9 mouse cellular contexts compared by ENCODE assay signal in genomic region chr4:100885793-100886742, GRCm38 (mm10).
A peak's percentile ranks its signal among the peaks of the same experiment; 100 is the strongest.
DNase-seq lines count a peak whose midpoint lies in the region; ATAC-seq and TF ChIP-seq lines count a peak whose summit lies in the region.
"Had no signal": no experiment of that assay in that cellular context is flagged by ENCODE, and none has a peak within 500 bp of the region (broad histone marks: within the 10 kb centered on the region; RNA-seq: fewer than 3 reads in every experiment).

No protein-coding gene starts in this region.

- H3K9me3 ChIP-seq in kidney, embryonic 14.5 days (ENCODE audit: control insufficient read depth, low read length) = no peaks in the 10 kb centered on the region
- H3K9me3 ChIP-seq in liver, embryonic 16.5 days (replicated peaks; ENCODE audit: control insufficient read depth, low read length) = no peaks in the 10 kb centered on the region
- H3K9me3 ChIP-seq in neural tube, embryonic 13.5 days = no peaks in the 10 kb centered on the region

- H3K4me2 ChIP-seq in kidney, embryonic 14.5 days (replicated peaks; ENCODE audit: low read depth, low read length) = peak overlapping the region; percentile 11
- H3K4me2 ChIP-seq in liver, embryonic 16.5 days (ENCODE audit: low read depth, low read length) = no peak overlapping the region
- peak overlapping the region; percentile 30 for H3K4me2 ChIP-seq in neural tube, embryonic 13.5 days

- no peaks in the 10 kb centered on the region for H3K36me3 ChIP-seq in kidney, embryonic 14.5 days (ENCODE audit: control insufficient read depth, insufficient read depth, low read length)
- no peaks in the 10 kb centered on the region for H3K36me3 ChIP-seq in liver, embryonic 16.5 days (ENCODE audit: control insufficient read depth, insufficient read depth)
- no peaks in the 10 kb centered on the region for H3K36me3 ChIP-seq in neural tube, embryonic 13.5 days

- WGBS in kidney, embryonic 14.5 days = 6% methylated on average over 19 of the region's 19 CpGs
- WGBS in liver, embryonic 16.5 days (ENCODE audit: insufficient replicate concordance) = 19% methylated on average over 19 of the region's 19 CpGs
- 7% methylated on average over 19 of the region's 19 CpGs for WGBS in neural tube, embryonic 13.5 days

- DNase-seq in kidney, adult 18-20 months = no peak
- DNase-seq in ovary, postnatal 10 days (ENCODE audit: low spot score) = no peak
- no peak for DNase-seq in c-Kit-positive CD71-positive TER-119-positive erythroid progenitor cells, embryonic 14.5 days (ENCODE audit: low spot score)

- H3K4me1 ChIP-seq in kidney, embryonic 14.5 days (ENCODE audit: control insufficient read depth, insufficient read depth, low read length) = peaks cover 24% of the 10 kb centered on the region
- H3K4me1 ChIP-seq in embryonic fibroblast, embryonic 13.5 days (ENCODE audit: control insufficient read depth, insufficient read depth, low read length) = 0 out of 2 replicates have a peak, but pooled peaks cover 6% of the 10 kb centered on the region
- H3K4me1 ChIP-seq in liver, embryonic 16.5 days (ENCODE audit: control insufficient read depth, low read depth, low read length) = peaks cover 6% of the 10 kb centered on the region
- peaks cover 52% of the 10 kb centered on the region for H3K4me1 ChIP-seq in neural tube, embryonic 13.5 days (replicated peaks)

- no peaks in the 10 kb centered on the region for H3K27me3 ChIP-seq in kidney, embryonic 14.5 days (ENCODE audit: control insufficient read depth, insufficient read depth, low read length)
- H3K27me3 ChIP-seq in liver, embryonic 16.5 days (ENCODE audit: control insufficient read depth, insufficient read depth, low read depth, low read length) = no peaks in the 10 kb centered on the region
- no peaks in the 10 kb centered on the region for H3K27me3 ChIP-seq in neural tube, embryonic 13.5 days
- H3K27me3 ChIP-seq: CH12.LX had no signal

- peak overlapping the region; percentile 31; the same call in 1 of the 2 replicates for H3K9ac ChIP-seq in kidney, embryonic 14.5 days (ENCODE audit: low read depth, low read length)
- H3K9ac ChIP-seq in liver, embryonic 16.5 days (ENCODE audit: low read depth, low read length) = no peak overlapping the region
- H3K9ac ChIP-seq in neural tube, embryonic 13.5 days = peak overlapping the region; percentile 58

- peak overlapping the region; percentile 80 for H3K27ac ChIP-seq in kidney, embryonic 14.5 days (ENCODE audit: low read depth, low read length)
- H3K27ac ChIP-seq in embryonic fibroblast, embryonic 13.5 days (ENCODE audit: insufficient read depth, low read length) = peak overlapping the region; percentile 90
- no peak overlapping the region for H3K27ac ChIP-seq in liver, embryonic 16.5 days (ENCODE audit: low read length)
- peak overlapping the region; percentile 67 for H3K27ac ChIP-seq in neural tube, embryonic 13.5 days (replicated peaks)

- no peak for TF ChIP-seq POLR2A in embryonic fibroblast, embryonic 13.5 days (IDR thresholded peaks at IDR 0.05; ENCODE audit: low read depth, low read length)

- TF ChIP-seq CTCF in embryonic fibroblast, embryonic 13.5 days (IDR thresholded peaks at IDR 0.05; ENCODE audit: borderline replicate concordance, insufficient read depth, low read length) = no peak

- peak; percentile 88 for ATAC-seq in kidney, embryonic 14.5 days (ENCODE audit: low FRiP score, low TSS enrichment)
- ATAC-seq in hematopoietic stem cell, adult 5-6 weeks (replicated peaks in 1 of 2; ENCODE audit: insufficient read depth in 1 of 2, low FRiP score in 2 of 2, low TSS enrichment in 1 of 2, low read depth in 1 of 2, poor library complexity in 2 of 2, severe bottlenecking in 2 of 2) = 0 out of 4 replicates have a peak, but pooled peaks have one; percentile 20 to 29
- 0 out of 2 replicates have a peak, but pooled peaks have one; percentile 35 for ATAC-seq in liver, embryonic 16.5 days (ENCODE audit: low read depth)
- ATAC-seq in neural tube, embryonic 13.5 days (ENCODE audit: low read depth) = peak; percentile 68

- no peak overlapping the region for H3K4me3 ChIP-seq in kidney, embryonic 14.5 days (ENCODE audit: low read length)
- no peak overlapping the region for H3K4me3 ChIP-seq in embryonic fibroblast, embryonic 13.5 days (ENCODE audit: insufficient read depth, low read length)
- H3K4me3 ChIP-seq in liver, embryonic 16.5 days (ENCODE audit: low read depth, low read length) = no peak overlapping the region
- H3K4me3 ChIP-seq in neural tube, embryonic 13.5 days = no peak overlapping the region

Comparison
In these comparisons a context has a peak if more than half of its experiments do, and no peak if none do; other contexts are left out.
1. ATAC-seq: peak in every context shown above with its lines; median percentile 88 in kidney, embryonic 14.5 days; 68 in neural tube, embryonic 13.5 days; 35 in liver, embryonic 16.5 days; 24 in hematopoietic stem cell, adult 5-6 weeks.